Mouse (Mus musculus): ENCODE measurements at regions not wholly inside any gene's neighbourhood (a gene's known extent, or its start where the extent isn't known, plus 50 kb on each side); places are given as distances from the start of the nearest gene placed in this dataset.

DNA sequence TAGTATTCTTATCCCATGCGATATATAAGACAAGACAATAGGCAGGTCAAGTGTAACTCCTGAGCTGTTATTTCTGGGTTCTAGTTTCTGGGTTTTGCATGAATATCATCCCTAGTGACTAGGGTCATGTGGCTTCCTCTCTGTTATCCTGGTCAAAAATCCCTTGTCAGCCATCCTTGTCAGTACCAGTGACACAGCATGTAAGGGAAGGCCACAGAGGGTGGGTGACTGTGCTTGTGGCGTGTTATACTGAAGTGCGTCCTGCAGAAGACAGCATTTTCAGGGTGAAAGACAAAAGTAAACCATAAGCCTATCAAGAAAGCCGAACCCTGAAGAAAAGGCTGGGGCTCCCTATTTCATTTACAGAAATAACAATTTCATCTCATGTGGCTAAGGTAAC is 50.7 kb upstream of the Echdc3 start:
- no peak for DNase-seq (ENCODE audit: low spot score in 2 of 2)

DNA sequence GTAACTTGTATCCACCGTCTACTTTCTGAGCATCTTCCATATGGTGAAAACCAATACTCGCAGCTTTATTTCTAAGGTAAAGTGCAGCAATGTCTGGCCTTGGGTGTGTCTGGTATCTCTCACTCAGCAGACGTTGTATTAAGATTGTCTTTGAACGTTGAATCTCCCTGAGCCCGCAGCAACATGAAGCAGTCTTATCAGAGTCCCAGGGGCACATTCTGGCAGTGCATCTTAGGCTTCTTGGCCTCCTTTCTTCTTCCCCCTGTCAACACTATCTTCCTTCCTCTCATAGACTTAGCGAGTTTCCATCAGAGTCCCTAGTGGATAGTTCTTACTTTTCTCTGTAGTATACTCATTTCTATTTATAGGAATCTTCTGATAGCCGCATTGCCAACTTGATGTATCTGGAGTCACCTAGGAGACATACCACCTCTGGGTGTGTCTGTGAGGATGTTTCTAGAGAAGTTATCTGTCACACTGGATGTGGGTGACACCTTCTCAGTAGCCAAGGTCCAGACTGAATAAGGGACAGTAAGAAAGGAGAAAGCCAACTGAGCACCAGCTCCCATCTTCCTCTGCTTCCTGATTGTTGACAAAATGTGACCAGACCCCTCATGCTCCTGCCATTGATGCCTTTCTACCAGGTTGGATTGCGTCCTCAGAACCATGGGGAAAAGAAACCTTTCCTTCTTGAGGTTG is 51.4 kb upstream of the Echdc3 start:
- no peak for DNase-seq (ENCODE audit: low spot score in 2 of 2)

DNA sequence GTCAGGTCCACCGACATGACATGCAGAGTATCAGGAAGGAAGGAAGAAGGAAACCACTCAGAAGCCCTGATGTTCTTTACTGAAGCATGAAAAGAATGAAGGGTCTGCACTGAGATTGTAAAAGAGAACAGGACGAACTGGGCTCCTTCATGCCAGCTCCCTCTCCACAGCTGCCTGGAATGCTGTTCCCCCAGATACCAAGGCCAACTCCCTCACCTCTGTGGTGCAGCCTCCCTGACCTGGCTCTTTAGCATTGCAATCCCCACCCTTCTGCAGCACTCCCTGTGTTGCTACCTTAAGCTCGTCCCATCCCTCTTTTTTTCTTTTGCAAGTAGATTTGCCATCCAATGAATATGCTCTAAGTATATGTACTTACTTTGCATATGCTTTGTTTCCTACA is 52.3 kb upstream of the Echdc3 start:
- DNase-seq (ENCODE audit: low spot score in 2 of 2) = no peak

DNA sequence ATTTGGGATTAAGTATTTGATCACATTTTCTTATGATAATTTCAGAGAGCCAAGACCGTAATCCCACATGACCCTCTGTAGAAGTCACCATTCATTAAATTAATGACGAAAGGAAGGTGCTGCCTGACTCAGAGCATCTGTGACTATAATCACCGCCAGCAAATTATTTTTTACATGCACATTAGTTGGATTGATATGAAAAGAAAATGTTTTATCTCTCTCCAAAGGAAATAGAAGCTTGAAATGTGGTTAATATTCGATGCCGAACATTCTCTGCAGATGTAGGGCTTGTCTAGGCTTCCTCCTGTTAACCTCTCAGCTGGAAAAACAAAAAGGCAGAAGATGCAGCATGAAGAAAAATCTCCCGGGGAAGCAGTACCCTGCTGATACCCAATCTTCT is 54.2 kb upstream of the Echdc3 start:
- no peak for DNase-seq (ENCODE audit: low spot score in 2 of 2)

DNA sequence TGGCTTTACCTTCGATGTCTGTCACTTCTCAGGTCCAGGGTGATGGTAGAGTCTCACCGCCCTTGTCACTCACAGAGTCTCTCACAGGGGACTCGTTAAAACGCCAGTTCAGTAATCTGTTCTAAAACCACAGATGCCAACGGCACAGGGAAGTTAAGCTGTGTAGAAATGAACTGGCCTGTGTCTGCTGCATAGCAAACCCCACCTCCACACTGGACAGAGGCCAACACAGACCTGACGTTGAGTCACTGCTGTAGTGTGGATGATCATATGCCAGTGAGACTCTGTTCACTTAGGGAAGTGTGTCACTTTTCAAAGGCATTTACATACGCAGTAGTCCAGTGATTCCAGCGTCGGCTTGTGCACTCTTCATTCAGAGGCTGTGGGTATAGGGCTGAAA is 54.7 kb upstream of the Echdc3 start:
- peak; percentile 25 to 74 for DNase-seq (ENCODE audit: low spot score in 2 of 2)

DNA sequence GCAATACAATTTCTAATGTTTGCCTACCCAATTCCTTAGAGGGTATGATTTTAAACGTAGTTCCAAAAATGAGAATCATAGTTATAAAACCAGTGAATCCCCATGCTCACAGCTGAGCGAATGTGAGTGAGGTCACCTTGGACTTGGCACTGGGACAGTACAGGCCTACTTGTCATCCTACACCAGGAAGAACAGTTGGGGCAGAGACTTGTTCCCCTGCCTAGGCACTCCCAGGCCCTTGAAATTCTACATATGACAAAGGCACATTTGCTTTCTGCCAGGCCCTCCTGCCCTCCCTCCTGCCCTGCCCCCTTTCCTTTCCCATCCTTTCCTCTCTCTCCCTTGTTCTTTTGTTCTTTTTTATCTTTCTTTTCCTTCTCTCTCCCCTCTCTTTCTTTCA is 50.0 kb upstream of the Usp6nl start:
- no peak for DNase-seq (ENCODE audit: low spot score in 2 of 2)

All from left cerebral cortex, adult 8-10 months (tissue).